Mouse (Mus musculus): ENCODE results near the gene Triobp. TPM values are rescaled to one million over a fixed set of nuclear protein-coding genes. Genes with fewer than 3 reads are reported as not detected.

Triobp gene
- polyA plus RNA-seq, 1 experiment, result 97.8 TPM

GRCm38 (mm10) chr15:78956351-78956750 lies 8.8 kb downstream of the Triobp start:
- no peaks in the 10 kb centered on the region for H3K9me3 ChIP-seq
- peaks cover 32% of the 10 kb centered on the region for H3K36me3 ChIP-seq (replicated peaks; ENCODE audit: low read length)
- TF ChIP-seq FLI1 (IDR thresholded peaks at IDR 0.05; ENCODE audit: low read length) (no peak), GATA1 (IDR thresholded peaks at IDR 0.05; ENCODE audit: borderline replicate concordance, low read length) (no peak)
- H3K4me1 ChIP-seq, result no peaks in the 10 kb centered on the region; the same call in 1 of the 2 replicates
- H3K27me3 ChIP-seq (replicated peaks), result peaks cover 43% of the 10 kb centered on the region
- no peak overlapping the region for H3K4me3 ChIP-seq (replicated peaks)

GRCm38 (mm10) chr15:78957021-78957420 lies 9.5 kb downstream of the Triobp start:
- H3K36me3 ChIP-seq (replicated peaks; ENCODE audit: low read length), result peaks cover 27% of the 10 kb centered on the region
- H3K4me3 ChIP-seq (replicated peaks), result no peak overlapping the region
- peaks cover 46% of the 10 kb centered on the region for H3K27me3 ChIP-seq (replicated peaks)
- TF ChIP-seq FLI1 (IDR thresholded peaks at IDR 0.05; ENCODE audit: low read length) (no peak), GATA1 (IDR thresholded peaks at IDR 0.05; ENCODE audit: borderline replicate concordance, low read length) (no peak)
- H3K9me3 ChIP-seq, result no peaks in the 10 kb centered on the region
- H3K4me1 ChIP-seq, result no peaks in the 10 kb centered on the region; the same call in 1 of the 2 replicates

GRCm38 (mm10) chr15:78959537-78959936 lies 12.0 kb downstream of the Triobp start:
- TF ChIP-seq GATA1 (IDR thresholded peaks at IDR 0.05; ENCODE audit: borderline replicate concordance, low read length), result no peak
- TF ChIP-seq FLI1 (IDR thresholded peaks at IDR 0.05; ENCODE audit: low read length), result no peak
- H3K27me3 ChIP-seq (replicated peaks), result peaks cover 39% of the 10 kb centered on the region
- H3K4me1 ChIP-seq, result peaks cover 6% of the 10 kb centered on the region; the same call in 1 of the 2 replicates
- H3K4me3 ChIP-seq (replicated peaks), result no peak overlapping the region
- peaks cover 17% of the 10 kb centered on the region for H3K36me3 ChIP-seq (replicated peaks; ENCODE audit: low read length)
- H3K9me3 ChIP-seq, result no peaks in the 10 kb centered on the region

- TF ChIP-seq GATA1 (IDR thresholded peaks at IDR 0.05; ENCODE audit: borderline replicate concordance, low read length), result no peak
- TF ChIP-seq FLI1 (IDR thresholded peaks at IDR 0.05; ENCODE audit: low read length), result no peak
- peaks cover 44% of the 10 kb centered on the region for H3K27me3 ChIP-seq (replicated peaks)
- H3K4me3 ChIP-seq (replicated peaks), result no peak overlapping the region
- peaks cover 17% of the 10 kb centered on the region for H3K36me3 ChIP-seq (replicated peaks; ENCODE audit: low read length)
- H3K4me1 ChIP-seq, result peaks cover 6% of the 10 kb centered on the region; the same call in 1 of the 2 replicates
- H3K9me3 ChIP-seq, result no peaks in the 10 kb centered on the region
Measured at GRCm38 (mm10) chr15:78960088-78960487, 12.6 kb downstream of the Triobp start.

GRCm38 (mm10) chr15:78962885-78963284 lies 15.4 kb downstream of the Triobp start:
- Histone ChIP-seq H3K27me3 (replicated peaks) (peaks cover 58% of the 10 kb centered on the region), H3K36me3 (replicated peaks; ENCODE audit: low read length) (peaks cover 26% of the 10 kb centered on the region), H3K9me3 (no peaks in the 10 kb centered on the region), H3K4me1 (peaks cover 6% of the 10 kb centered on the region; the same call in 1 of the 2 replicates), H3K4me3 (replicated peaks) (no peak overlapping the region)
- no peak for TF ChIP-seq GATA1 (IDR thresholded peaks at IDR 0.05; ENCODE audit: borderline replicate concordance, low read length)
- TF ChIP-seq FLI1 (IDR thresholded peaks at IDR 0.05; ENCODE audit: low read length), result no peak

GRCm38 (mm10) chr15:78971626-78972025 lies 24.1 kb downstream of the Triobp start:
- Histone ChIP-seq H3K4me1 (peaks cover 8% of the 10 kb centered on the region), H3K27me3 (replicated peaks) (peaks cover 78% of the 10 kb centered on the region), H3K36me3 (replicated peaks; ENCODE audit: low read length) (peaks cover 9% of the 10 kb centered on the region), H3K4me3 (replicated peaks) (no peak overlapping the region), H3K9me3 (no peaks in the 10 kb centered on the region)
- TF ChIP-seq GATA1 (IDR thresholded peaks at IDR 0.05; ENCODE audit: borderline replicate concordance, low read length) (no peak), FLI1 (IDR thresholded peaks at IDR 0.05; ENCODE audit: low read length) (no peak)

GRCm38 (mm10) chr15:78973950-78974349 lies 26.4 kb downstream of the Triobp start:
- no peak for TF ChIP-seq FLI1 (IDR thresholded peaks at IDR 0.05; ENCODE audit: low read length)
- no peak for TF ChIP-seq GATA1 (IDR thresholded peaks at IDR 0.05; ENCODE audit: borderline replicate concordance, low read length)
- peaks cover 72% of the 10 kb centered on the region for H3K27me3 ChIP-seq (replicated peaks)
- H3K36me3 ChIP-seq (replicated peaks; ENCODE audit: low read length), result no peaks in the 10 kb centered on the region

GRCm38 (mm10) chr15:78977676-78978159 lies 30.2 kb downstream of the Triobp start:
- Histone ChIP-seq H3K9me3 (no peaks in the 10 kb centered on the region), H3K4me3 (replicated peaks) (no peak overlapping the region), H3K4me1 (peaks cover 53% of the 10 kb centered on the region), H3K36me3 (replicated peaks; ENCODE audit: low read length) (no peaks in the 10 kb centered on the region), H3K27me3 (replicated peaks) (peaks cover 58% of the 10 kb centered on the region)
- TF ChIP-seq FLI1 (IDR thresholded peaks at IDR 0.05; ENCODE audit: low read length) (no peak), GATA1 (IDR thresholded peaks at IDR 0.05; ENCODE audit: borderline replicate concordance, low read length) (no peak)

More at GRCm38 (mm10) chr15:78973950-78974349, 26.4 kb downstream of the Triobp start:
- no peaks in the 10 kb centered on the region for H3K9me3 ChIP-seq
- peaks cover 29% of the 10 kb centered on the region for H3K4me1 ChIP-seq
- H3K4me3 ChIP-seq (replicated peaks), result no peak overlapping the region

- Histone ChIP-seq H3K27me3 (replicated peaks) (peaks cover 46% of the 10 kb centered on the region), H3K9me3 (no peaks in the 10 kb centered on the region), H3K36me3 (replicated peaks; ENCODE audit: low read length) (no peaks in the 10 kb centered on the region), H3K4me3 (replicated peaks) (peak overlapping the region; percentile 38), H3K4me1 (peaks cover 58% of the 10 kb centered on the region)
- no peak for TF ChIP-seq FLI1 (IDR thresholded peaks at IDR 0.05; ENCODE audit: low read length)
- no peak for TF ChIP-seq GATA1 (IDR thresholded peaks at IDR 0.05; ENCODE audit: borderline replicate concordance, low read length)
Measured at GRCm38 (mm10) chr15:78978875-78979274, 31.4 kb downstream of the Triobp start.

- TF ChIP-seq FLI1 (IDR thresholded peaks at IDR 0.05; ENCODE audit: low read length) (no peak), GATA1 (IDR thresholded peaks at IDR 0.05; ENCODE audit: borderline replicate concordance, low read length) (no peak)
- peak overlapping the region; percentile 64 for H3K4me3 ChIP-seq (replicated peaks)
- H3K36me3 ChIP-seq (replicated peaks; ENCODE audit: low read length), result peaks cover under 1% of the 10 kb centered on the region
- H3K4me1 ChIP-seq, result peaks cover 70% of the 10 kb centered on the region
- peaks cover 34% of the 10 kb centered on the region for H3K27me3 ChIP-seq (replicated peaks)
- no peaks in the 10 kb centered on the region for H3K9me3 ChIP-seq
Measured at GRCm38 (mm10) chr15:78980084-78980483, 32.6 kb downstream of the Triobp start.

Measured in megakaryocyte, embryonic 14.5 days (primary cell).